Mouse (Mus musculus): Measurements from ENCODE around the gene Hmcn2.
A peak's percentile ranks its signal among the peaks of the same experiment; 100 is the strongest.

The Hmcn2 gene

DNA sequence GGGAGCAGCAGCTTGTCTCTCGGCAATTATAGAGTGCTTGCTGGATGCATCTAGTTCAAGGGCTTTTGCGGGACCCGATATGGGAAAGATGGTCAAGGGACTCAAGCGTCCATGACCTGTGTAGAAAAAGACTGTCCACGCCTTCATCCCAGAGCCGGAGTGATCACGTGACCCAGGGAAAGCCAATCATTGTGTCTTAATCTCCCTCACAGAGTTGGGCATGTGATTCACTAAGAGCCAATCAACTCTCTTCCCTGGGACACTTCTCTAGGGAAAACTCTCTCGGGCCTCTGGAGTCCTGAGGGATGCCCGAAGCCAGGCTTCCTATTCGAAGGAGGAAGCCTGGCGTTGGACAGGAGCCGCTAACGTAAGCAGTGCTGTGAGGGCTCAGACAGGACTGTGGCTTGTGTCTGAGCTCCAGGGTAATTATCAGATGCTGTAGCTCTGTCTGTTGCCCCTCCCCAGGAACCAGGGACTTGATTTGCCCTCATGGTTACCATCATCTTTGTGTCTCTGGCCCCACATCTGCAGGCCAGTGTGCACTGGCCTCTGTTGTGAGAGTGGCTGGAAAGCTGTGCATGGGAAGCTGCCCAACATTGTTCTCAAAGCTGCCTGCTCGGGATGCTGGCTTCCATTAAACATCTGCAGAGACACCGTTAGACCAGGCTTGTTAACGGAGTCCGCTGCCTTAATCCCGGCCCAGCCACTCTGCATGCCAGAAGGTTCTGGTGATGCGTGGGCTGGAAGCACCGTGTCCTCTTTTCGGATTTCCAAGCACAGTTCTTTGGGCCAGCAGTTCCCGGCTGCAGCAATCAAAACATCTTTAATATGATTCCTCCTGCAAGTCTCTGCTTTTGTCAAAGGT, 9.2 kb upstream of the Hmcn2 start:
- no peak for DNase-seq (ENCODE audit: low spot score in 2 of 2)

DNA sequence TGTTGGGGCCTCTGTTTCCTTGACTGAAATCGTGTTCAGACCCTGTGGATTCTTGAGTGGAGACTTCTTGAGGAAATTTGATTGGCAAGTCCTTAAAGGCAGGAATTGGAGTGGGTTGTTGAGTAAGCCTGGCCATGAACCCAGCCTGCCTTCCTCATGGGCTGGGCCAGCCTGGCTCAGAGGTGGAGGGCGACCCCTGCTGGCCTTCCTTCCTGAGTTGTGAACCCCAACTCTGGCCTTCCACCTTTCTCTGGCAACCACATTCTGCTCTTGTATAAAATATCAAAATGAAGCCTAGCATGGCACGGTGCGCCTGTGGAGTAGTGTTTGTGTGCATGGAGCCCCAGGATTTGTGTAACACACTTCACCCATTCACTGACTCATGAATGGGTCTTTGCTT, 8.5 kb upstream of the Hmcn2 start:
- DNase-seq (ENCODE audit: low spot score in 2 of 2) = no peak

- no peak for DNase-seq (ENCODE audit: low spot score in 2 of 2)
Measured at GRCm38 (mm10) chr2:31308257-31308656, 6.0 kb upstream of the Hmcn2 start.

DNA sequence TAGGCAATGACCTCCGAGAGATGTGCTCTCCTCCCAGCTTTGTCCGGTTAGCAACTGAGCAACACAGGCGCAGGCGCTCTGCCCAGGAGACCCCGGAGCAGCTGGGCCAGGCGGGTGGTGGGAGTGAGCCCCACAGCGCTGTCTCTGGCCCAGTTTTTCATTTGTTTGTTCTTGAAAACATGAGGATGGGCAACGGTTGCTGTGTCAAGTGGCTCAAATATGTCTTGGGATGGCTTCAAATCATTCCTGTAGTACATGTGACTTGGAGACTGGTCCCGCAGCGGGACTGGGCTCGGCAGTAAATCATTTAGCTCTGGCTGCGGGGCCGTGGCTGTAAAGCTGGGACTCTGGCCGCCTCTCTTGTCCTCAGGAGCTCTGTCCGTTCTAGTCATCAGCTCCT, 4.7 kb upstream of the Hmcn2 start:
- DNase-seq (ENCODE audit: low spot score in 2 of 2) = no peak

GRCm38 (mm10) chr2:31318162-31318561, 3.9 kb downstream of the Hmcn2 start:
- DNase-seq (ENCODE audit: low spot score in 2 of 2) = no peak

DNA sequence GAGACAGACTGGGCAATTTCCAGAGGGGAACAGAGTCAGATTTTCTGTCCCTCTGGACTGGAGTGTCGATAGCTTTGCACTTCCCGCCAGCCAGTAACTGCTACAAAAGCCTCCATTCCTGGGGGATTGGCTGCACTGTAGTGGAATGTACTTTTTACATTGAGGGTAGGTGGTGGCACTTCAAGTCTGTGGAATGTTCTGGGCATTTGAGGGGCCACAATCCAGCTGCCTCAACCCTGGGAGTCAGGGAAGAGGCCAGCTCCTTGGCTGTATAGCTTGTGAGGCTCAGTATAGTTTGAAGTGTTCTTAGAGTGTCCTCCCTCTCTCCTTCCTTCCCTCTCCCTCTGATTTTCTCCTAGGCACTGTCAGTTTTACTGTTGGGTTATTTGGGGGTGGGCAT, 5.0 kb downstream of the Hmcn2 start:
- DNase-seq (ENCODE audit: low spot score in 2 of 2) = no peak

GRCm38 (mm10) chr2:31327186-31327585, 13.0 kb downstream of the Hmcn2 start:
- no peak for DNase-seq (ENCODE audit: low spot score in 2 of 2)

DNA sequence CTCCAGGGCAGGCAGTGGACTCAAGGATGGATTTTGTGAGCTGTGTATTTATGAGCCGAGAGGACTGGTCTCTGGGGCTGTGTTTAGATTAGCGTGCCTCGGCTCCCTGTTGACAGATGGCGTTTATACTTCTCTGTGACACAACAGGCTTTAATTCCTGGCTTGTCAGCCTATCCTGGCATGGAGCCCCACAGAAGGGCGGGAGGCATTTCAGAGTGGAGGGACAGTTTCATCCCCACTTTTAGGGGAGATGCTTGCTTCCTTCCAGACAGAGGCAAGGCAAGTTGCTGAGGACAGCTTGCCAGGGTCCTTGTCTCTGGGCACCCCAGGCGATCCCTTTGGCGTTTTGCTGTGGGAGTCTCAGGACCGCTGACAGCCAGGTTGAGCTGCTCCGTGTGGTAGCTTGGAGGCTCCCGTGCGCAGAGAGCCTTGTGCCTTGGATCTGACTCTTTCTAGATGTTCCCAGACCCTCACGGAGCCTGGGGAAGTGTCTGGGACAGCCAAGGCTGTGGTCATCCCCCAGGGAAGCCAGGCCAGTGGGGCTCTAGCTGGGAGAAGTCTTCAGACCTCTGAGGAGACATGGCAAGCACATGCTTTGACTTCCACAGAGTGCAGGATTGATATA, 23.6 kb downstream of the Hmcn2 start:
- DNase-seq (ENCODE audit: low spot score in 2 of 2) = no peak

DNA sequence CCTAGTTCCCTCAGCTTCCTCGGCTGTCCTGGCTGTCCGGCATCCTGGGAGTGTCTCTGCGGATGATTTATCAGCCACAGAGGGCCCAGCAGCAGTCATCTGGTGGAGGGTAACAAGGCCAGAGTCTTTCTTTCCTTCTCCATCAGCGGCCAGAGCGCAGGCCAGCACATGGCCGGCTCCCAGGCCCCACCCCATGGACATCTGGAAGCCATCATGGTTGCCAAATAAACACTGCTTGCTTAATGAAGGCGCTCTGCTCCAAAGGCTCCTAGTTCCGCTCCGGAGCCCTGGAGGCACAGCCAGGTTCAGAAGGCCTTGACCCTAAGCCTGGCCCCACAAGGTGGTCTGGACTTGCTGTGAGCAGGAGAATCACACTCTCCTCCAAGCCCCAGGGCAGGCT, 25.6 kb downstream of the Hmcn2 start:
- no peak for DNase-seq (ENCODE audit: low spot score in 2 of 2)

DNA sequence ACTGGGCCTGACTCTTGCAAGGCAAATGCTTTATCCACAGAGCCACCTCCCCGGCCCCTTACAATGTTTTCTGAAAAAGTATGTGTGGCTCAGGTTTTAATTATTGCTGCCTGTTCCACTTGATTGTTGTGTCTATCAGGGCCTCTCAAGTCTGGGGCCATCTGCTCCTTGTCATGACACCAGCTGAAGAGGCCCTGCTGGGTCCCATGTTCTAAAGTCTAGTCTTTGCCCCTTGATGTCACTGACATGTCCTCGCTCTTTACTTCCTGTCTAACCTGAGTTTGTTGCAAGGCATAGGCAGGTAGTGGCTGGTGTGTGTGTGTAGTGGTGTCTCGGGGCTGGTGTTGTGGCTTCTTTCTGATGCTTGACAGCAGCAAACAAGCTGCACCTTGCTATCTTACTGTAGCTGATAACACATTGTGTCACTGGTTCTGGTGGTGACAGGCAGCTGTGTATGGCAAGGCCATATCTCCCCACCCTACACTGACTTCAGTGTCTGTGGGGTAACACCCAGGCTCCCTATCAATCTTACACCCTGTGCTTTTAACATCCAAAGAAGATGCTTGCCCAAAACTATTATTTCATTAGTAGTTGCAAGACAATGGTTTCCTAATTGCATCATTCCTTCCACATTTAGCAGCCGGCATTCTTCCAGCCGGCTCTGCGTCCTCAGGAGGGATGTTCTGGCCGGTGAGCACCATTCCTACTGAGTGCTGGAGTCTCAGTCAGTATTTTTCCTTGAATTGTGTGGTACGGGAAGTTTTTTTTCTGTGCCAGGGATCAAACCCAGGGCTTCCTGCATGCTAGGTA, 27.7 kb downstream of the Hmcn2 start:
- no peak for DNase-seq (ENCODE audit: low spot score in 2 of 2)

- DNase-seq (ENCODE audit: low spot score in 2 of 2) = no peak
Measured at GRCm38 (mm10) chr2:31346096-31346495, 31.9 kb downstream of the Hmcn2 start.

DNA sequence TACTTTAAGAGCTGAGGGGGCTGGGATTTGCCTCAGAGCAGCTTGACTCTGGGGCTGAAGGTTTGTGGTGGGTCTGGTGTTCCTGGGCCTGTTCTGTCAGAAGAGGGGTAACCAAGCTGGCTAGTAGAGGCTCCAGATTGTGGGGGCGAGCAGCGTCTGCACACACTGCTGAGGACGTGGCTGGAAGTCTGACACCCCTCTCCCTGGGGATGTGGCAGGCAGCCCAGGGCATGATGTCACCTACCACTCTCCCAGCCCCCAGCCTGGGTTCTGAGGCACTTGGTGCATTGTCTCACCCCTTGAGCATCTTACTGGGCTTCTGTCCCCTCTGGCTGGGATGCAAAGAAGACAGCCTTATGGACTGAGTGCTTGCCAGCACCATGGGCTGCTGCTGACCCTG, 34.2 kb downstream of the Hmcn2 start:
- peak in 1 of 2 experiments; percentile 21 for DNase-seq (ENCODE audit: low spot score in 2 of 2)

GRCm38 (mm10) chr2:31348850-31349249, 34.6 kb downstream of the Hmcn2 start:
- DNase-seq (ENCODE audit: low spot score in 2 of 2) = no peak

DNA sequence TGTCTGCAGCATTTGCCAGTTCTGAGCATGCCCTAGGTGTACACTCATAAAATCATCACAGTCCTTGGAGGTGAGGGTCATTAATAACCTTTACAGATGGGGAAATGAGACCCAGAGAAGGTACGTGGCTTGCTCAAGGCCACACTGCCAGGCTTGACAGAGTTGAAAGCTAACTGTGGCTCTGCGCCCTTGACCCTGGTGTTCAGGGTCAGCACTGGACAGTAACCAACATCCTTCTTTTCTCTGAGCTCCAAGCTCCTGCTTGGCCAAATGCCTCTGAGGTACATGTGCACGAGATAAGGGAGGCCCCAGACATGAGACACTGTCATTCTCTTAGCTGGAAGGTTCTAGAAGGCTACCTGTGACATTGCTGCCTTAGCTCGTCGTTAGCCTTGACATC, 42.6 kb downstream of the Hmcn2 start:
- no peak for DNase-seq (ENCODE audit: low spot score in 2 of 2)

DNA sequence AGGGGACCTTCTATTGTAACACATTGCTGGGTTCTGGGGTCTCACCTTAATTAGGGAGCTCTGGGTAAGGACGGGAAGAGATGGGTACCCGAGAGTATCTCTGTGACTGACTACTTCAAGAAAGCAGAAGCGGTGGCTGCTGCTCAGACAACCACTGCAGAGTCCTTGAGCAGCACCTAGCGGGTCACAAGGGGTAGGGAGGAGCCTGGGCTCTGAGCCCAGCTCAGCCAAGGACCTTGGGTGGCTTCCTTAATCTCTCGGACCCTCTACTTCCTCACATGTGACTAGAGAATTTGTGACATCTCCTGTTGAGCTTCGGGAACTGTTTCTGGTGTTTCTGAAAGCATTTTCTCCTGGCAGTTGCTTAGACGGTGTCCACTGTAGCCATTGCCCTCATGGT, 45.1 kb downstream of the Hmcn2 start:
- DNase-seq (ENCODE audit: low spot score in 2 of 2) = no peak

DNA sequence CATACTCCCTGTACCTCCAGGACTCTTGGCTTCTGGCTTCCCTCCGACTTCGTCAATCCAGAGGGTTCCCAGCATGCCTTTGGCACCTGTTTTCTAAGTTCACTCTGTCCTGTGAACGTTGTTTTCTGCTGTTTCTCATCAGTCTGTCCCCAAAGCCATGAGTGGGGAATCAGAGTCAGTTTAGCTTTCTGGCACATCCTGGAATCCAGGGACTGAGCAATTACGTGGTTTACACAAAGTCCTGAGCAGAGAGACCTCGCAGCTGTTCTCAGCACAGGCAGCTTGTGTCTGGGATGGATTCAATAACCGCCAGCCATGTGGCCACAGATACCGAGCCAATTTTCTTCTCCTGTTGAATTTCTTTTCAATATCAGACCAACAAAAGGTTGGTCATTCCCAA, 53.0 kb downstream of the Hmcn2 start:
- no peak for DNase-seq (ENCODE audit: low spot score in 2 of 2)

GRCm38 (mm10) chr2:31371396-31371795, 57.2 kb downstream of the Hmcn2 start:
- DNase-seq (ENCODE audit: low spot score in 2 of 2) = no peak

DNA sequence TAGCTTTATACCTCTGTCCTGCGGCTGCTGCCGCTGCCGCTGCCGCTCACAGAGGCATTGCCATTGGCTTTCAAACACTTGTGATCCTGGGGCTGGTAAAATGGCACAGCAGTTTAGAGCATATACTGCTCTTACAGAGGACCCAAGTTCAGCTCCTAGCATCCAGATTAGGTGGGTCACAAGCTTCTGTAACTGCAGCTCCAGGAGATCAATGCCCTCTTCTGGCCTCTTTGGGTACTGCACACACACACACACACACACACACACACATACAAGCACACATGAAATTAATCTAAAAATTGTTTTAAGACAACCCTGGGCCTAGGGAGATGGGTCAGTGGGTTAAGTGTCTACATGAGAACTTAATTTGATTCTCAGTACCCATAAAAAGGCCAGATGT, 58.0 kb downstream of the Hmcn2 start:
- DNase-seq (ENCODE audit: low spot score in 2 of 2) = no peak

DNA sequence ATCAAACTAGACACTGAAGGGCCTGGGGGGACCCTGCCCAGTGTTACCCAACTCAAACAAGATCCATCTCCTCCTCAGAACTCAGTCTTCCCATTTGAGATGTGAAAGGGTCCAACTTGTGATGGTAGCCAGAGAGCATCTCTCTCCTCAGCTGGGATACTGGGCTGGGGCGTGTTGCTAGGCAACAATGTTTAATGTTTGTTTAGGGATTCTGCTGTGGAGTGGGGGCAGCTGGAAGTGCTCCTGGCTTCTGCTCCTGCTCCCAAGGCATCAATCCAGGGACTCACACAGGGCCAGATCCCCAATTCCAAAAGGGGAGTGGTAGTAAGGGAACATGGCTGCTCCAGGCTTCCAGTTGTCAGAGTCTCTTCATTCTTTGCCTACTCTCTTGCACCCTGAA, 60.2 kb downstream of the Hmcn2 start:
- no peak for DNase-seq (ENCODE audit: low spot score in 2 of 2)

DNA sequence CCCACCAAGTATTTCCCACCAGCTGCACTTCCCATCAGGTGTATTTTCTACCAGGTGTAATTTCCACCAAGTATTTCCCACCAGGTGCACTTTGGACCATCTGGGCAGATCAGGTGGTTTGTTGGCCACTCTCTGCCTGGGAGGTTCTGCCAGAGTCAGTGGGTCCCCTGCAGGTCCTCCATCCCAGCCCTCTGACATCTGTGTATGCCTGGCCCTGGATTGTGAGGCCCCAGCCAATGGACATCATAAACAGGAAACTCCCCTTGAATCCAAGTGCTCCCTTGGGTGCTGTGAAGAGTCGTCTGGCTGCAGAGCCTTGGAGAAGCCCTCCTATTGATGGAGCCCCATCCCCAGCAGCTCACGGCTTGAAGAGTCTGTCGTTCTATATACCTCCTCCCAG, 61.8 kb downstream of the Hmcn2 start:
- DNase-seq (ENCODE audit: low spot score in 2 of 2) = no peak

- no peak for DNase-seq (ENCODE audit: low spot score in 2 of 2)
Measured at GRCm38 (mm10) chr2:31377481-31377880, 63.3 kb downstream of the Hmcn2 start.

GRCm38 (mm10) chr2:31381292-31381846, 67.2 kb downstream of the Hmcn2 start:
- DNase-seq (ENCODE audit: low spot score in 2 of 2) = peak in 1 of 2 experiments; percentile 55
